Mouse (Mus musculus) embryonic stem cell, embryonic (primary cell): Measurements from ENCODE around the gene Grk5.

Experiments
- CTCF ChIA-PET, 4 experiments: fragments of 300-600 bp in 2 of 4; fragments of 350-600 bp in 2 of 4; sonication (Branson Sonifier 250); formaldehyde crosslinking; loops; one replicate each; lab custom pipeline; 2022; ENCODE audit warnings: inconsistent platforms in 2 of 4; lab: Charles Lee
- POLR2A ChIA-PET, 4 experiments: fragments of 300-600 bp in 2 of 4; fragments of 350-600 bp in 2 of 4; sonication (Branson Sonifier 250); formaldehyde crosslinking; loops; one replicate each; lab custom pipeline; 2022; ENCODE audit warnings: antibody characterized with exemption in 4 of 4, inconsistent platforms in 1 of 4; lab: Charles Lee

Grk5 gene

DNA sequence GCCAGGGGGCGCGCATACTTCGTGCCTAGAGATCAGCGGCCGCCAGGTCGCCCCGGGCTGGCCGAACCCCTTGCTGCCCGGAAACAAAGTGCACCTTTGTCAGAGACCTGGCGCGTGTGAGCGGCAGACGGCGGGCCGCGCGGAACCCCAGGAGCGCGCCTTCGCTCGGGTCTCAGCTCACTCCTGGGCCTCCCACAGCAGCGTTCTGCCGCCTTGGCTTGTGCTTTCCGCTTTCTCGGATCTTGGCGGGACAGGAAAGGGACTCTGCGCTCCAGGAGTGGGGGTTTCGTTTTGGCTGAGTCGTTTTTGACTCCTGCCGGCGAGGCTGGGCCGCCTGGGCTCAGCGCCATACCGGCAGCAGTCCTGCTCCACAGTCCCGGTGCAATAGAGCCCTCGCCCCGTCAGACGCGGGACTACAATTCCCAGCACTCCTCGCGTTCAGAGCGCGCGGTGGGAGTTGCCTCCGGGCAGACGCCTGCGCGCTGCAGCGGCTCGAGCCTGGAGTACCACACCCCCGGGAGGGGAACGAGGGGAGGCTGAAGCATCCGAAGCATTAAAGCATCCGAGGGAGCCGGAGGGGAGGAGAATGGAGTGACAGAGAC is at the start of gene Grk5:
TSS of gene Grk5 (plus strand) at position 36 of the 602 bp plus-strand sequence.
- CTCF ChIA-PET, result interaction anchor here (0.6 to 2.8 kb wide), 23 partner anchors 8 to 377 kb away, joined by 3 to 26 read pairs (median 3); partner anchors contain the start of gene Fam45a (in 1 of the 4)
- POLR2A ChIA-PET, result interaction anchor here in 3 of 4 experiments (0.7 to 3.1 kb wide), 38 partner anchors 12 to 423 kb away, joined by 3 to 27 read pairs (median 4); partner anchors contain the start of genes Prdx3 (in 3 of the 3), Cacul1 (in 2 of the 3), Eif3a (in 2 of the 3) and Fam45a (in 2 of the 3)

DNA sequence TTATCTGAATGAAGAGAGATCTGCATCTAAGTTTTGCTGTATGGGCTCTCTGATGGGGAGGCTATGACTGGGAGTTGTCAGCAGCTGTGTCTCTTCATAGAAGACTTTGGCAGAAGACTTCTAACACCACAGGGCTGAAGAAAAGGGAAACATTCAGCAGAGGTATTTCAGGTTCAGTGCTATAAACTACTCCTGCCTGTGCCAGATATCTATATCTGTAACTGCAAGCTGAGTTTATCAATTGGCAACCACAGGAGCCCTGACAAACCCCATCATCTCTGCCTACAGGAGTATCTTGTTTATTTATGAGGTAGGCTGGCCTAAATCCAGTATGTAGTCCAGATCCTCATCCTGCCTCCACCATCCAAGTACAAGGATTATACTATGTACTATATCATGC is 46.2 kb upstream of the Grk5 start:
- ChIA-PET CTCF (no interaction called here), POLR2A (no interaction called here)

DNA sequence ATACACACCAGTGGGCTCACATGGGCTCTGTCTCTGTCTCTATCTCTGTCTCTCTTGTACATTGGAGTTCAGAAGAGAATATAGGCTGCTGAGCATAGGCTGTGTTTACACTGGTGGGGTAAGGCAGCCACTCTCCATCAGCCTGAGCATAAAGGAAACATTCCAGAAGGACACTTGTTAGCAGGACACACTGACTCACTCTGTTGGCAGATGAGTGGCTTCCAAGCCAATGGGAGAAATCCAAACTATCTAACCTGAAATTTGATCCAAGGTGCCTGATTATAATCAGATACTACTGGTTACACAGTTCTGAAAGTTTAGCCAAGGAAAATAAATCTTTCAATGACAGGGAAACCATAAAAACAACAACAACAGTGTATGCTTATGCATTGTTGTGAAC is 43.8 kb upstream of the Grk5 start:
- POLR2A ChIA-PET, result interaction anchor here in 1 of 4 experiments (0.9 kb wide), 1 partner anchor 34 kb away, joined by 3 read pairs; no protein-coding TSS in a partner anchor

DNA sequence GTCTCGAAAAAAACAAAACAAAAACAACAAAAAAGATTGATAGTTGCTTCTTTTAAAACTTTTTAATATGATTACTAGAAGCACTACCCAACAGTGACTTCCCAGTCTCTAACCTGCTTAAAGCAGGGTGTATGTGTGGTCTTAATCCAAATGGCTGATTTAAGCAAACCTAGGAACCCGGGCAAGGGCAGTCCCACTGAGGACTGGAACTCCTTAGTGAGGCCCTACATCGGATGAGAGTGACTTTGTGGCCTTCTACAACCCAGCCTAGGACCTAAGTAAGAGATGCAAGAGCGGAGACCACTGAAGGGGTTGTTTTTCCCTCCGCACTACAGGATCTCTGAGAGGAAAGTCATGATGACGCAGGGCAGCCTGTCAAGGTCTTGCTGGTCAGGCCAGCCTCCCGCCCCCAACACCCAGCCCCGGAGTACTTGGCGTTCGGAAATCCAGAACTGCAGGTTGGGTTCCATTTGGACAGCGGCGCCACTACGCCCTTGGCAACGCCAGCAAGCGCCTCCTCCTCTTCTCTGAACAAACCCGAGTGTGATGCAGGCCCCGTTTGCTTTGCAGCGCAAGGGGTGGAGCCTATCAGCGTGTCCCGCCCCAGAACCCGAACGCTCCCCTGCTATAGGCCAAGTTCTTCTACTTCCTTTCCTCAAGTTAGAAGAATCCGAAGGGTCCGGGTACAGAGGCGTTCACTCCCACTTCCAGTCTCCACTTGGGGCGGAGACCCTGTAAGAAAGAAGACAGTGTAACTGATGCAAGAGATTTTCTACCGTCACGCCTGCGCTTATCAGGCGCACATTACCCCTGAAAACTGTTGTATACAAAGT is 28.5 kb upstream of the Grk5 start, which contains the start of gene Sfxn4:
TSS of gene Sfxn4 (minus strand) at position 612 of the 833 bp plus-strand sequence.
- ChIA-PET CTCF (no interaction called here), POLR2A (interaction anchor here in 2 of 4 experiments (1.0 to 1.1 kb wide), 5 partner anchors 10 to 49 kb away, joined by 3 to 7 read pairs (median 3); partner anchors contain the start of gene Prdx3 (in 1 of the 2))

More for the DNA sequence above, 43.8 kb upstream of the Grk5 start:
- CTCF ChIA-PET, result no interaction called here

DNA sequence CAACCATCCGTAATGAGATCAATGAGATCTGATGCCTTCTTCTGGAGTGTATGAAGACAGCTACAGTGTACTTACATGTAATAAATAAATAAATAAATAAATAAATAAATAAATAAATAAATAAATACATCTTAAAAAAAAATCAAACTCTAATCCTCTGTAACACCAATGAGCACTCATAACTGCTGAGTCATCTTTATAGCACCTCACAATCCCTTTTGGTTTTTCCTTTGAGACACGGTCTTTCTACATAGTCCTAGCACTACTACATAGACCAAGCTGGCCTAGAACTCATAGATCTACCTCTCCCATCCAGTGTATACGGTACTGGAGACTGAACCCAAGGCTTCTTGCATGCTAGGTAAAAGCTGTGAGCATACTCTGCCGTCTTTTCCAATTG is 23.4 kb upstream of the Grk5 start:
- CTCF ChIA-PET, result interaction anchor here in 1 of 4 experiments (0.6 kb wide), 1 partner anchor 11 kb away, joined by 3 read pairs; no protein-coding TSS in a partner anchor
- POLR2A ChIA-PET, result interaction anchor here in 1 of 4 experiments (0.6 kb wide), 1 partner anchor 78 kb away, joined by 3 read pairs; no protein-coding TSS in a partner anchor

DNA sequence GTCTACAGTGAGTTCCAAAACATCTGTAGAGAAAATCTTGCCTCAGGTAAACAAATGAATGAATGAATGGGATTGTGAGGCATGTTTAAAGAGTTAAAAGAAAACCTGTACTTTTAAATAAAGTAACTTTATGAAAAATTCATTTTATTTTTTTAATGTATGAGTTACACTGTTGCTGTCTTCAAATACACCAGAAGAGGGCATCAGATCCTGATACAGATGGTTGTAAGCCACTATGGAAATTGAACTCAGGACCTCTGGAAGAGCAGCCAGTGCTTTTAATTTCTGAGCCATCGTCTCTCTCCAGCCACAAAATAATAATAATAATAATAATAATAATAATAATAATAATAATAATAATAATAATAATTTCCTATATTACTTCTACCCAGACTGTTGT is 19.1 kb upstream of the Grk5 start:
- CTCF ChIA-PET, result interaction anchor here in 3 of 4 experiments (0.6 to 1.0 kb wide), 5 partner anchors 19 to 224 kb away, joined by 3 to 4 read pairs (median 3); partner anchors contain the start of gene Grk5 (in 1 of the 3)

DNA sequence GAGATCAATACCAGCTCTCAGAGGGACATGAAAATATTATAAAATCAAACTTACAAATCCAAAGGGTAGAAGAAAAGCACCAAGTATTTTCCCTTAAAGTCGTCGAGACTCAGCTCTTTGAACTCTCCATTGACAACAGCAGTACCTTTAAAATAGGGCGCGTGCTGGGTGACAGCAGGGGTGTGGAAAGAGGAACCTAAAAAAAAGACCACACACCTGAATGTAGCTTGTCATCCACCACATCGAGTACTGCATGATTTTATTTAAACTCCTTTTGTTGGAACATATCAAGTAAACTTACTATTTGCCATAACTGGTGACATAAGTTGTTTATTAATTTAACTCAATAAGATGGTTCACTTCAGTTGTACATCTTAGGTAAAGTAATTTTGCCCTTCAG is 18.2 kb upstream of the Grk5 start:
- POLR2A ChIA-PET, result interaction anchor here in 2 of 4 experiments (1.0 to 1.1 kb wide), 3 partner anchors 9 to 18 kb away, joined by 3 to 5 read pairs (median 4); partner anchors contain the start of gene Grk5 (in 1 of the 2)
- CTCF ChIA-PET, result no interaction called here

More for the DNA sequence above, 19.1 kb upstream of the Grk5 start:
- POLR2A ChIA-PET, result interaction anchor here in 1 of 4 experiments (0.6 kb wide), 1 partner anchor 281 kb away, joined by 4 read pairs; no protein-coding TSS in a partner anchor

DNA sequence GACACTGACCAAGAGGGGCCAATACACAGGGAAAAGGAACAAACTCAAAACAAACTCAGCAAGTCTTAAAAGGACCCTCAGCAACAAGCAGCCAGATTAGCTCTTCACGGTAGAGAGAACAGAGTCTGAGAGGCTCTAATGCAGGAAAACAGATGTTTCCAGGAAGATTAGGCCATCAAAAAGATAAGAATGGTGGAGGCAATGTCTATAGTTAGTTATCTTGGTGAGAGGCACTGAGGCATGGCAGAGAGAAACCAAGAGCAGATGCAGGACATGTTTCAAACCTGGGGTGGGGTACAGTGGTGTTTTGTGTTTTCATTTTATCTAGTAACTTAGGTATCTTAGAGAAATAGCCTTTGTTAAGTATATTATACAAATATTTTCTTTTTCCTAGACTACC is 17.3 kb upstream of the Grk5 start:
- ChIA-PET CTCF (no interaction called here), POLR2A (interaction anchor here in 2 of 4 experiments (1.0 to 1.1 kb wide), 2 partner anchors 15 to 17 kb away, joined by 3 to 4 read pairs; partner anchors contain the start of gene Grk5 (in 1 of the 2))

DNA sequence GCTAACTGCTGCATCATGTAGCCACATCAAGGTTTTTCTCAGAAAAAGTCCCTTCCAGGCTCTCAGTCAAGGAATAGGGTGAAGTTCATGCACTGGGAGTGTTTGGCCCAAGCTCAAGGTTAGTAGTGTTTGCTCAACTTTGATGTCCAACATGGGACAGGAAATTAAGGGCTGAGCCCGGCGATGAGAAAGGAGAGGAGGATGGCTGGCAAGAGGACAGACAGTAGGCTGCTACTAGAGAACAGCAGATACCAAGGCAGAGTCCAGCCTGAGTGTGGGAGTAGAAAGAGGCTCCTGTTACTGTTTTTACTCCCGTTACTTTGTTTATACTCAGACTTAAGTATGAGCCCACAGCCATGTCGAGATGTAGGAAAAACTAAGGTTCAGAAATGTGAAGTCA is 16.0 kb upstream of the Grk5 start:
- ChIA-PET POLR2A (interaction anchor here in 3 of 4 experiments (0.6 to 2.7 kb wide), 16 partner anchors 9 to 354 kb away, joined by 3 to 27 read pairs (median 5); partner anchors contain the start of genes Grk5 (in 3 of the 3) and Fam45a (in 1 of the 3)), CTCF (interaction anchor here in 1 of 4 experiments (1.2 kb wide), 1 partner anchor 16 kb away, joined by 3 read pairs; no protein-coding TSS in a partner anchor)

DNA sequence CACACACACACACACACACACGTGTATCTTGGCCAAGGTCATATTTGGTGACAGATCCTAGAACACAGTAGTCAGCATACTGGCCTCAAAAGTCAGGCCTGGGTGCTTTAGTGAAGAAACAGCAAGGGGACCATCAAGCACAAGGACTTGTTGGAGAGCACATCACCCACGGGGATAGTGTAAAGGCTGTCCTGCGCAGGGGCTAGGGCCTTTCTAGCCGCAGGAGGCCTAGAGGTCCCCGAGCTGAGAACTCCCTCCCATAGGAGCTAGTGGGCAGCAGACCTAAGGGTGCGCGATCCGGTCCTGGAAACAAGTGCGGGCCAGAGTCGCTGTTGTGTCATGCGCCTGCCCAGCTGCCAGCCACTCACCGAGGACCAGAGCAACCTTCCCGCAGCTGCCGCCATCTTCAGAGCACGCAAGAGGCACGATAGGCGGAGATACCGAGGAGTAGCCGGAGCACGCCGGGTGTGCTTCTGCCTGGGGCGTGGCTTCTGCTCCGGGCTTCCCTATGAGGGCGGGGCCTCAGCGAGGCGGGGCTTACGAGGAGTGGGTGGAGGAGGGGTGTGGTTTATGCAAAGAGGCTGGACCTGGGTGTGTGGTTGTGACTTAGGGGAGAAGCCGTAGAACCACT is 15.4 kb upstream of the Grk5 start, which contains the start of gene Prdx3:
TSS of gene Prdx3 (minus strand) at position 493 of the 631 bp plus-strand sequence.
- ChIA-PET POLR2A (interaction anchor here (0.5 to 2.7 kb wide), 28 partner anchors 9 to 353 kb away, joined by 3 to 27 read pairs (median 5); partner anchors contain the start of genes Grk5 (in 3 of the 4), Eif3a (in 1 of the 4) and Fam45a (in 1 of the 4)), CTCF (interaction anchor here in 3 of 4 experiments (0.7 to 1.4 kb wide), 8 partner anchors 9 to 210 kb away, joined by 3 to 4 read pairs (median 3); partner anchors contain the start of gene Grk5 (in 1 of the 3))

DNA sequence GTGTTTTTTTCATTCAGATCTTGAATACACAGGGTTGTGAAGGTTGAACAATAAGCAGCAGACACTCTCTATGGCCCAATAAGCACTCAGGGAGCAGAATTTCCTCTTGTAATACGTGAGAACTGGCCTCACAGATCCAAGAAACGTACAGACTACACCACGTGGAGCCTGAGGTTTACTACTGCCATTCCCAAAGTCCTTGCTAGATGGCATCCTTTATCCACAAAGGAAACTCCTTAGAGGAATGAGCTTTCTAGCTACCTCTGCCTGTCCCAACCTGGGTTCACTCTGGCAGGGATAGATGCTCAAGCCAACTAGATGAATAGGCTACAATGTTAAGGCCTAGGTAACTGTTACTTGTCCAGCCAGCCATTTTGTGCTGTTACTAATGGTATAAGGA is 6.4 kb upstream of the Grk5 start:
- CTCF ChIA-PET, result interaction anchor here (0.5 to 1.8 kb wide), 16 partner anchors 9 to 382 kb away, joined by 3 to 32 read pairs (median 6); partner anchors contain the start of gene Prdx3 (in 2 of the 4)
- POLR2A ChIA-PET, result interaction anchor here in 3 of 4 experiments (0.6 to 3.1 kb wide), 5 partner anchors 8 to 257 kb away, joined by 3 to 12 read pairs (median 3); partner anchors contain the start of genes Prdx3 (in 2 of the 3) and Zfp950 (in 1 of the 3)

DNA sequence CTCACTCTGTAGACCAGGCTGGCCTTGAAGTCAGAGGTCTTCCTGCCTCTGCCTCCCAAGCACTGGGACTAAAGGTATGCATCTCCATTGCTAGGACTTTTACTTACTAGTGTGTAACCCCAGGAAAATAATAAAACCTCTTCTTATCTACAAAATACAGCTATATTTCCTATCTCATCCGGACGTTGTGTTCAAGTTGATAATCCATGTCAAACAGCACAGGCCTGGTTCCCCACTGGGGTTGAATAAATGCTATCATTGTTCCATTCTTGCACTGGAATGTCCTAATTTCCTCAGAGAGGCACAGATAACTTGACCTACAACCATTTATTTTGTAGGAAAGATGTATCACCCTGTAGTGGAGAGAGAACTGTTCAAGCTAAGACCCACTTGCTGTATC is 1.9 kb upstream of the Grk5 start:
- POLR2A ChIA-PET, result interaction anchor here in 2 of 4 experiments (0.6 to 2.2 kb wide), 6 partner anchors 13 to 243 kb away, joined by 3 to 8 read pairs (median 6); partner anchors contain the start of genes Fam45a (in 1 of the 2) and Prdx3 (in 1 of the 2)
- CTCF ChIA-PET, result interaction anchor here in 1 of 4 experiments (0.8 kb wide), 1 partner anchor 50 kb away, joined by 3 read pairs; no protein-coding TSS in a partner anchor

DNA sequence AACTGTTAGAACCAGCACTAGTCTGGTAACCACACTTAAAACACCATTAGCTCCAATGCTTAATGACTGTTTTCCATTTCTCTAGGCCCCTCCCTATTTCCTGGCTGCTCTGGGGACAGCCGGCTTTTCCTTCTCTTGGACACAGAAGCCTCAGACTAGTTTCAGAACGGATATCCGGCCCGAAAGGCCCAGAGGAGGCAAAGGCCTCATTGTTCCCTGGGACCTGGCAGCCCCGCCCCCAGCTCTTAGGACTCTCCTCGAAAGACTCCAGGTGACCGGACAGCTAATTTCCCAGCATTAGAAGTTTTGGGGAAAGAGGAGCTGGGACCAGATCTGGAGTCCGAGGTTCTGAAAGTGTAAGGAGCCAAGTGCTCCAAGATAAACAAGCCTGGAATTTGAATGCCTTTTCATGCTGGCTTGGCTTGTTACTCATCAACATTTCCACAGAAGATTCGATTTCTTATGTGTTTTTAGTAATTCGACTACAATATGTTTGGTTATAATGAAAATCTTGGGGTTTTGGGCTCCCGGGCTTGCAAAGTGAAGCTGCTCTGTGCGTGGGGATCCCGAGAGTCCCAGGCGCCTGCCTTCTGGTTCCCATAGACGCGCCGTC is 342 bp upstream of the Grk5 start:
- ChIA-PET CTCF (interaction anchor here (0.5 to 2.8 kb wide), 25 partner anchors 8 to 378 kb away, joined by 3 to 26 read pairs (median 3); partner anchors contain the start of genes Fam45a (in 1 of the 4) and Prdx3 (in 1 of the 4)), POLR2A (interaction anchor here (0.6 to 3.1 kb wide), 45 partner anchors 11 to 424 kb away, joined by 3 to 27 read pairs (median 4); partner anchors contain the start of genes Fam45a (in 3 of the 4), Prdx3 (in 3 of the 4), Cacul1 (in 2 of the 4) and Eif3a (in 2 of the 4))

DNA sequence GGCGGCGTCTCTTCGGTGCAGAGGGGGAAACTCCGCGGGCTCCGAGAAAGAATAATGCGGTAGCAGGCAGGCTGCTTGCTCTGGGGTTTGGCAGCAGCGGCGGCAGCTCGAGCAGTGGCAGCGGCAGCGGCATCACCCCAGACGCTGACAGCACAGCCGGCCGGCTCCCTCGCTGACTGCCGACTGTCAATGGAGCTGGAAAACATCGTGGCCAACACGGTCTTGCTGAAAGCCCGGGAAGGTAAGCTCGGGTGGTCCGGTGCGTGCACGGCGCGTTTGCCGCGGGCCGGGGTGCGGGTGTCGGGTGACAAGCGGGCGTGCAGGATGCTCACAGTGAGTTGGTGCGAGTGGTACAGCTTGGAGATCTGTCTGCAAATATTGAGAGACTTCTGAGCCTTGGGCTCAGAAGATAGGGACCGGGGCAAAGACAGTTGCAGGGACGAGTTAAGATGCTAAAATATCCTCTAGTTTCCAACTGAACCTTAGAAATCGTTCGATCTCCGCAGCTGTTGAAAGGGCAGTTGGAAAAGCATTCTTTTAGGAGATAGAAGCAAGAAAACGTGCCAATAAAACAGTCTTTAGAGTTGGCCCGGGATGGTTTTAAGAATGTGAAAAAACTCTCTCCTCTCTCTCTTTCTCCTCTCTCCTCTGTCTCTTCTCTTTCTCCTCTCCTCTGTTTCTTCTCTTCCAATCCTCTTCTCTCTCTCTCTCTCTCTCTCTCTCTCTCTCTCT is 1.0 kb downstream of the Grk5 start:
- ChIA-PET POLR2A (interaction anchor here in 3 of 4 experiments (0.7 to 3.1 kb wide), 8 partner anchors 13 to 310 kb away, joined by 3 to 27 read pairs (median 14); partner anchors contain the start of genes Prdx3 (in 2 of the 3), Cacul1 (in 1 of the 3) and Eif3a (in 1 of the 3)), CTCF (interaction anchor here in 2 of 4 experiments (0.9 to 2.8 kb wide), 5 partner anchors 15 to 220 kb away, joined by 3 to 26 read pairs (median 4); no protein-coding TSS in a partner anchor)

DNA sequence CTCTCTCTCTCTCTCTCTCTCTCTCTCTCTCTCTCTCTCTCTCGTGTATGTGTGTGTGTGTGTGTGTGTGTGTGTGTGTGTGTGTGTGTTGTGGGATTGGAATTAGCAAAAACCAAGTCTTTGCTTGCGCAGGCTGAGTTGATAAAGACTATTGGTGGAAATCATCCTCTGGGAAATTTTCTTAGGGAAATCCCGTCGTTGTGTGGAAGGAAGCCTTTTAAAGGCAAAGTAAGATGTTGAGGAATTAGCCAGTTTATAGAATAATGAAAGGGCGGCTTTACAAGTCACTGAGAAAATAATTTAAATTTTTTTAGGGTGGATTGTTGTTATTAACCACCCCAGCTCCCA is 1.5 kb downstream of the Grk5 start:
- ChIA-PET POLR2A (interaction anchor here in 3 of 4 experiments (0.7 to 3.1 kb wide), 6 partner anchors 13 to 311 kb away, joined by 3 to 27 read pairs (median 14); partner anchors contain the start of genes Prdx3 (in 2 of the 3), Cacul1 (in 1 of the 3) and Eif3a (in 1 of the 3)), CTCF (interaction anchor here in 1 of 4 experiments (1.0 kb wide), 1 partner anchor 15 kb away, joined by 3 read pairs; no protein-coding TSS in a partner anchor)
